Mouse (Mus musculus): ENCODE results near the gene Epha2.

Epha2 gene

DNA sequence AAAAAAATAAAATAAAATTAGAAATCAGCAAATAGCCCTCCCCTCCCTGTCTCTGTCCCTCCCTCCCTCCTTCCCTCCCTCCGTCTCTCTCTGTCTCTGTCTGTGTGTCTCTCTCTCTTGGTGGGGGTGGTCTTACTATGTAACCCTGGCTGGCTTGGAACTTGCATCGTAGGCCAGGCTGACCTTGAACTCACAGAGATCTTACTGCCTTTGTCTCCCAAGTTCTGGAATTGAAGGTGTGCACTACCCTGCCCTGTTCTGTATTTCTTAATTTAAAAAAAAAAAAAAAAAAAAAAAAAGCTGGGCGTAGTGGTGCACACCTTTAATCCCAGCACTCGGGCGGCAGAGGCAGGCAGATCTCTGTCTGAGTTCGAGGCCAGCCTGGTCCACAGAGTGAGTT is 21.3 kb upstream of the Epha2 start:
- DNase-seq (ENCODE audit: low spot score in 2 of 2), result no peak

DNA sequence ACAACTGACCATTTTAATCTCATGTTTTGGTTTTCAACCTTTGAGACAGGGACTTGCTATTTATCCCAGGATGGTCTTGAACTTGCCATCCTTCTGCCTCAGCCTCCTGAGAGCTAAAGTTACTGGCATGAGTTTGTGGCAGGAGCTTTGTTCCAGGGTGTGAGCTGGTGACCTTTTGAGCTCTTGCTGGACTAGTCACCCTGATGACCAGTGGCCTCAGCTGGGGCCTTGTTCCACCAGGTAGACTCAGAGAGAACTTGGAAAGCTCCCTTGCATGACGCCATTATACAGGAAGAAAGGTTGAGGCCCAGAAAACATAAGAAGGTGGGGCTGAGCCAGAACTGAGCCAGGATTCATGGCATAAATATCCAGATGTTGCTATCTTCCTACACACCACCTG is 20.6 kb upstream of the Epha2 start:
- no peak for DNase-seq (ENCODE audit: low spot score in 2 of 2)

DNA sequence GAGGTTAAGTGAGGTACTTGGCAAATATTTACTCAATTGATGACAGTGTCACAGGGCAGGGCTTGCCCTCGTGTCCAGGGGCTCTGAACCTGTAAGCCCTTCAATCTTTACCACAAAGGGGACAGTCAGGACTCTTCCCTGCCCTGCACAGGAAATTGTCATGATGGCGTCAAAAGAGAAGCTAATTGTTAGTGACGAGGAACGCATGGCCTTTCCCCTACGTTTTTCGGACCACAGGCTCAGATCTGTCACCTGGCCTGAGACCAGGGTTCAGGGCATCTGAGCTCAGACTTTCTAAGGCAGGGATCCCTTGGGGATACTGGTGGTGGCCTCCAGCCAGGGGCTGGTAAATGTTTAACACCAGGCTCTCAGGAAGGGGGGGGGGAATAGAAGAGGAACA is 19.9 kb upstream of the Epha2 start:
- DNase-seq (ENCODE audit: low spot score in 2 of 2), result no peak

DNA sequence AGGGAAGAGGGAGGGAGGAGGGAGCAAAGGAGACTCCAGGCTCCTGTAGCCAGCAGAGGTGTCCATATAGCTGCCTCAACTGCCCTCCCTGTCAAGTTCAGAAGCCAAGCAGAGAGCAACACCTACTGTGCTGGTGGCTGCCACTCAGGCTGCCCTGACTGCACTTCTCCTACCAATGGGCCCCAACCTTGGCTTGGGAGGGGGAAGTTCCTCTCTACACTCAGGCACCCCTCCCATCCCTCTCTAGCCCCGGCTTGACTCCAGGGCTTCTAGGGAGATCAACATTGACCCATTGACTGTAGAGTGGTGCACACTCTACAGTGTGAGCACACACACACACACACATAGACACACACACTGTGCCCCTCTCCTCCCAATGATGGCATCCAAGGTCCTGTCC is 19.5 kb upstream of the Epha2 start:
- no peak for DNase-seq (ENCODE audit: low spot score in 2 of 2)

DNA sequence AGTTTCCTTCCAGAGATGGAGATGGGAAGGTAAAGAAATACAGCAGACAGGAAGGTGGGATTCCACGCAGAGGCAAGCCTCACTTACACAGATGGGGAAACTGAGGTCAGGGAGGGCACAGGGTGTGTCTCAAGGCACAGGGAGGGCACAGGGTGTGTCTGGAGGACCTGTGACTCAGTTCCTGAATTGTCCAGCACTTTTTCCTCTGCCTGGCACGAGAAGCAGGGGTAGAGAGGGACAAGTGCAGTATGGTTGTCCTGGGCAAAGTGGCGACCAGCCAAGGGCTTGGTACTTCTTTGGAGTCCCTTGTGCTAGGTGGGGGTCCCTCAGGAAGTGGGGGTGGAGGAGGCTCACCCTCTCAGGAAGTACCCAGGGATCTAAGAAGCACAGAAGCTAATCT is 19.0 kb upstream of the Epha2 start:
- no peak for DNase-seq (ENCODE audit: low spot score in 2 of 2)

DNA sequence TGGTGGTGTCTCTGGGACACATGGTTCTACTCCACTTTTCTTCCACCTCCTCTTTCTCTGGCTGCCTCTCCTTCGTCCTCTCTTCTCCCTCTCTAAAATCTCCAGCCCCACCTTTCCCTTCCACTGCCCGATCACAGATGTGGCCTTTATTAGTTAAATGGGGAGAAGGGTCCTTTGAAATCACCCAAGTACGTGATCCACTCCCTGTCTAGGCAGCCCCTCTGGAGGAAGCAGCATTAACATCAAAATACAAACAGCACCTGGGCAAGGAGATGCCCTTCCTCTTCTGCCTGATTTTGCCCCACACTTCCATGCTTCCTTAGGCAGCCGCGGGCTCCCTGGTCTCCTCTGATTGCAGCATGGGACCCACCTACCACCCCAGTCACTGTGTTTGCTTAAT is 18.4 kb upstream of the Epha2 start:
- DNase-seq (ENCODE audit: low spot score in 2 of 2), result no peak

DNA sequence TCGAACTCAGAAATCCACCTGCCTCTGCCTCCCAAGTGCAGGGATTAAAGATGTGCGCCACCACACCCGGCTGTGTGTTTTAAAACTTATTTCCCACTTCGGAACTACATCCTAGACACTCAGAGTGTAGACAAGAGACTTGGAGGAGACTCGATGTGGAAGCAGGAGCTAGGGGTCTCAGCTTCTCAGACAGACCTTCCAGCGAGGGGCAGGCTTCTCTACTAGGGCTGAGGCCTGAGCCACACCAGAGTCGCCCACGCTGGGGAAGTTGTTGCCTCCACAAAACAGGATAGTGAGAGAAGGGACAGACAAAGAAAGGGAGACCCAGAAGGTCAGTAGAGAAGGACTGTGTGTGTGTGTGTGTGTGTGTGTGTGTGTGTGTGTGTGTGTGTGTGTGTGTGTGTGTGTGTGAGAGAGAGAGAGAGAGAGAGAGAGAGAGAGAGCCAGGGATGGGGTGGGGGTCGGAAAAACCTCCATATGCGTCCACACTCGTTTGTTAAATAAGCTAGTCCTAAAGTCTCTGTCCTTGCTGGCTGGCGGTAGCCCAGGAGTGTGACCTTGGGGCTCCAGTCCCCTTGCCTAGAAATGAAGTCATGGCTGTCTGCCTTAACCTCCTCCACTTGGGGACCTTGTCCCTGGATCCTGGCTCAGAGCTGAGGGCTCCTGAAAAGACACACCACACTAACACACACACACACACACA is 17.7 kb upstream of the Epha2 start:
- DNase-seq (ENCODE audit: low spot score in 2 of 2), result no peak

DNA sequence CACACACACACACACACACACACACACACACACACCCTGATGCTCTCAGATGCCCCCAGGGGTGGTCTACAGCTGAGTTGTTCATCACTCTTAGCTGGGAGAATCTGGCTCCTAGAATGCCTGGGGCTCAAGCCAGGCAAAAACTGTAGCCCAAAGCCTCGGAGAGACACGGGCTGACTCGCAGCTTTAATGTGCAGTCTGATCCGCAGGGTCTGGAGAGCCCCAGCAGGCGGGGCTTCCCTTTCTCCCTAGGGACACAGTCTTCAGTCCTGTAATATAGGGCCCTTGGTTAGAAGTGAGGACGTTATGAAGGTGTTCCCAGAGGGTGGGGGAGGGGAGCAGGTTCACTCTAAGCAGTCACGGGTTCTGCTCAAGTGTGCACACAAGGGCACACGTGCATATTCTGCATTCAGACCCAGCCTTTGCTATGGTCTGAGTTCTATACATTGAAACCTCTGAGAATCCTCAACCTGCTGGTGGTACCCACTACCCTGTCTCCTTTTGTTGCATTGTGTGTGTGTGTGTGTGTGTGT is 17.1 kb upstream of the Epha2 start:
- DNase-seq (ENCODE audit: low spot score in 2 of 2), result no peak

DNA sequence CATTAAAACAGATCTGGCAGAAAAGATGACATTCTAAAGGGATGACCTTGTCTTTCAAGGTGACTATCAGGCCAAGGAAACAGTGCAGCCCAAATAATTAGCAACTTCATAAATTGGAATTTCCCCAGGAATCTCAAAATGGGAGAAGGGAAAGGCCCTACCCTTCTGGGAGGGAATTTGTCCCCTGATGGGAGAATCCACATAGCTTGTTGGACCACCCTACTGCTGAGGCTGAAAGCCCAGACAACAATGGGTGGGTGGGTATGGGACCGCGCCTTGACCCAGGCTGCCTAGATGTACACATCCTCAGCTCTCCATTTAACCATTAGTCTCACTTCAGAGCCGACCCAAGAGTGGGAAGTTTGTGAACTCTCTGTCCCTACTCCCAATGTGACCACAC is 16.6 kb upstream of the Epha2 start:
- DNase-seq (ENCODE audit: low spot score in 2 of 2), result no peak

DNA sequence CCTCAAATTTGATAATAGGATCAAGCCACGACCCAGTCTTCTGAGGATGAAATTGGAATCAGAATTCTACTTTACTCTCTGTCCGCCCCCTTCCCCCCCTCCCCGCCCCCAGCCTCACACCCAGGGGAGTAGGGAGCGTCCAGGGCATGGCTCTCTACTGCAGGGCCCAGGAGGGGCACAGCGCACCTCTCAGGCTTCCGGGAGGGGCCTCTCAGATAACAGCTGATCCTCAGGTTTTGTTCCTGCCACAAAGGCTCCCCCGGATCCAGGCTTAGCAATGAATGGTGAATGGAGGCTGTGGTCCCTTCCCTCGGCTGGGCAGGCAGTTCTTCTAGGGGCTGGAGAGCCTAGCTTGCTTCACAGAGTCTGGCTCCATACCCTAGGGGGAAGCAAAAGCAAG is 15.9 kb upstream of the Epha2 start:
- no peak for DNase-seq (ENCODE audit: low spot score in 2 of 2)

DNA sequence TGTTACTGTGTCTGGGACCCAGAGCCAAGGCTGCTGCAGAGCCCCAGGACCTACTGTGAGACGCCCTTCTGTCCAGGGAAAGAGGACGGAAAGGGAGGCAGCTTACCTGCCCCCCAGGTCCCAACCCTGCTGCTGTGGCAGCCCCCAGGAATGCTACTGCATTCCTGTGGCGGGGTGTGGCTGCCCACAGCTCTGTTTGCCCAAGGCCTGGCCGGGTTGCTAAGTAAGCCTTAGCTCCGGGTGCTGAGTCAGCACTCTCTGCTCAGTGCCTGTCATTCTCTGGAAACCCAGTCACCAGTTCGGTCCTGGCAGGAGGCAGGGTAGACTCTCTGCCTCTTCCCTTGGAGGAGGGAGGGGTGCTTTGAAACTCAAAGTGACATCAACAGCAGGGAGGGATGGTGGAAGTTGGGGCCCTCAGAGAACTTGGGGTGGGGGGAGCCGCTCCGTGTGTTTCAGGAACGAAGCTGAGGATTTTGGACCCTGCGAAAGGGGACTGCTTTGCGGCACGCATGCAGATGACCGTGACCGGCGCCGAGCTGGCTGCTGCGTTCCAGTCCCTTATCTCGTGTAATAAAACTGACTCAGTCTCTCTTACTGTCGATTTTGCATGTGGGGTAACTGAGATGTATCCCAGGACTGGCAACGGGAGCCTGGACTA is 14.1 kb upstream of the Epha2 start:
- no peak for DNase-seq (ENCODE audit: low spot score in 2 of 2)

DNA sequence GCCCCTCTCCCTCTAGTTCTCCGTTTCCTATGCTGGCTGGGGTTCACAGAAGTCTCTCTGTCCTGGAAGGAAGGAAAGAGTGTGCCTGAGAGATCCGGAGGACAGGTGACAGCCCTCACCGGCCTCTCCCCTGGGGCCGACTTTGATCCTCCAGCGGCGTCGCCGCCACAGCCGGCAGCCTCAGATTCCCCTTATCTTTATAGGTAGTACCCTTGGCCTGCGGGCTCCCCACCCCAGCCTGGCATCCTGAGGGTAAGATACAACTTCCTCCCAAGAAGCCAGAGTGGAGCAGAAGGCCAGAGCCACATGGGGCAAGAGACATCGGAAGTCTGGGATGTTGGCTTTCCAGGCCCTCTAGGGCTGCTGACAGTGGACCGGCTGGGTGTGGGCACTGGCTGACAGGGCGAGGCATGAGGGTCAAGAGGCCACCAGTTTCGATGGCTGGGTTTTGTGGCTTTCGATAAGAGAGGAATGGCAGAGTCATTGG is 13.5 kb upstream of the Epha2 start:
- DNase-seq (ENCODE audit: low spot score in 2 of 2), result no peak

DNA sequence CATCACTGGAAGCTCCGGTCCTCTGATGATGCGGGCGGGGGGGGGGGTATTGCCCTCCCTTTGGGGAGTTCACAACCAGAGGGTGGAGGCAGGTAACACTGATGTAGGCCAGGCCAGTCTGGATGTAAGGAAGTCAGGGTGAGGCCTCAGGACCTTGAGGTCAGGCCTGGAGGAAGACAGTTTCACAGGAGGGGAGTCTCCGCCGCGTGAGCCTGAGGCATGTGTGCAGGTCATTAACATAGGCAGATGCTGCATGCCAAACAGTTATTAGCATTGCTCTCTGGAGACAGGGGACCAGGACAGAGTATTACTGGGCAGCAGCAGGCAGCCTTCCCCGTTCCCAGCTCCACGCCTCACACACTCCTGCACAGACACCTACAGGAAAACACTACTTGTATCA is 12.9 kb upstream of the Epha2 start:
- DNase-seq (ENCODE audit: low spot score in 2 of 2), result no peak

DNA sequence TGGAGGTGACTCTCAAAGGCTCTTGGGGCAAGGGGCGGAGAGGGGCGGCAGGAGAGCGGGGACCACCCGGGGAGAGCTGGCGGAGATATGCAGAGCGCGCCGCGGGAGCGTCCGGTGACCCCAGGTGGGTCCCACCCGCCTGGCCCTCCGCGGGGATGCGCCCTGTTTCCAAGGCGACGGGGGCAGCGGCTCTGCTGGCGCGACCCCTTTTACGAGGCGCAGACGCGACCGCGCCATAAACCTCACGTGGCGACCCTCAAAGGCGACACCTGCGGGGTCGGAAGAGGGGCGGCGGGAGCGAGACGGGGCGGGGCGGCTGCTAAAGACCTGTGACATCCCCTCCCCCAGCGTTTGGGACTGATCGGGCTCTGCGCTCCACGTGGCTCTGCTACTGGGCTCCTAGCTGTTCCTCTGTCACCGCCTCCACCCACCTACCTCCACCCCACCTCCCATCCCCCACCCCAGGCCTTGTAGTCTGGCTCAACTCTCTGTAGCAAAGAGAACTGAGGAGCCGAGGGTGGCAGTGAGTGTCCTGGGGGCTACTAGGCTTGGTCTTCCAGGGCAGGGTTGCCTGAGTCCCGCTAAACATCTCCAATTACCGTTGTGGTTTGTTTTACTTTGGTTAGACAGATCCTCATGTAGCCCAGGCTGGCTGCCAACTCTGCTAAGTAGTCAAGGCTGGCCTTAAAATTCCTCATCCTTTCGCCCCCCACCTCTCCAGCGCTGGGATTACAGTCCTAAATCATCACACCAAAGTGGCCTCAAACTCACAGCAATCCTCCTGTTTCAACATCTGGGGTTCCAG is 9.3 kb upstream of the Epha2 start:
- DNase-seq (ENCODE audit: low spot score in 2 of 2), result no peak

DNA sequence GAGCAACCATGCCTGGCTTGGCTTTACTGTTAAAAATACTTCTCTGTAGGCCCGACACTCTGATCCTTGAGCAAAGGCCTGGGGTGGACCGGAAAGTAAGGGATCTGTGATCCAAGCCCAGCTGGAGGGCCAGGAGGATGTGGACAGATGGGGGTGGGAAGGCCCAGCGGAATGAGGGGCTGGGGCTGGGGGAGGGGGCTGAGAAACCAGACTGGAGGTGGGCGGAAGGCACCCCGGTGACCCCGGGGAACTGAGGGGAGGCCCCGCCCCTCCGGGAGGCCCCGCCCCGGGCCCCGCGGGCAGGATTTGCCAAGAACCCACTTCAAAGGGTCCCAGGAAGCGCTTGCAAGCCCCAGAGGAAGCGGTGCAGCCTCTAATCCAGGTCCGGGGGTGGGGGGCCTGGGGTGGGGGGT is 5.3 kb upstream of the Epha2 start:
- DNase-seq (ENCODE audit: low spot score in 2 of 2), result no peak

DNA sequence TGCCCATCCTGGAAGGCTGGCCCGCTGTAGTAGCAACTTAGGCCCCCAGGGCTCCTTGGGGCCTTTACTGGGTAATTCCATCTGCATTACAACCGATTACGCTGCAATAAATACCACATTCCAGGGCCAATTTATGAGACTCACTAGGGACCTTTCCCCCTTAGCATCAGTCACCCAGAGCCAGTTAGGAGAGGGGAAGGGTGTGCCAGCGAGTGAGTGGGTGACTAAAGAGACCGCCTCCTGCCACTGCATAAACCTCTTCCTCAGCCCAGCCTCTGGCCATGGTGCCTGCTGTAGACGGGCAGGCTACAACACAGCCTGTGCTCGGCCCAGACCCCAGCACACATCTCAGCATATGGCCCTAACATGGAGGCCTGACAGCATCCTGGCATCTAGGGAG is 3.1 kb upstream of the Epha2 start:
- no peak for DNase-seq (ENCODE audit: low spot score in 2 of 2)

DNA sequence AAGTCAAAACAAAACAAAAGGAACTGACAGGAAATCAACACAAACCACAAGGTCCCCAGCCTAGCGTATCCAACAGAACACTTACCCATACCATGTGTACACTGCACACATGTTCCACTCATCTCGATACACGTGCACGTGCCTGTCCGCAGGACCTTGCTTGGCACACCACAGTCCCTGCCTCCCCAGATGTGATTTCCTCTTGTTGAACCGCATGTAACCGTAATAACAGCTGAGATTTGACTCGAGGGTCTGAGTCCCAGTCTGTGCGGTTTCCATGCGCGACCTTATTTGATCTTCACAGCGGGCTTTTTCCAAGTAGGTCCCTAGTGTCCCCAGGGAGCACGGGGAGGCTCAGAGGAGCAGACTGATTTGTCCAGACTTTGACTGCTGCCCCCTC is 1.7 kb upstream of the Epha2 start:
- no peak for DNase-seq (ENCODE audit: low spot score in 2 of 2)

DNA sequence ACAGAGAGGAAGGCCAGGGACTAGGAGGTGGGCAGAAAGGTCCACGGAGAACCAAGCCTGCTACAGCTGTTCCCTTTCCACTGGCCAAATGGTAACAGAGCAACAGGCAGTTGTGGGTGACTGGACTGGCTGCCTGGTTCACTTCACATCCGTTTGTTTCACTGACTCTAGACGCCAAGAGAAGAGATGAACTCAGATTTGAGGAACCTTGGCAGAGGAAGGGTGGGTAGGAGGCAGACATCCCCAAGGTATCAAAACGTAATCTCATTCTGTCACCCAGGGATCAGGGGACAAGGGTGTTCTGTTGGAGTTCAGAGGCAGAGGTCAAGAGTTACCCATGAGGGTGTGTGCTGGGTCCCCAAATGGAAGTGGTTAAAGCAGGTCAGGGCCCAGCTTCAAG is 844 bp upstream of the Epha2 start:
- DNase-seq (ENCODE audit: low spot score in 2 of 2), result no peak

DNA sequence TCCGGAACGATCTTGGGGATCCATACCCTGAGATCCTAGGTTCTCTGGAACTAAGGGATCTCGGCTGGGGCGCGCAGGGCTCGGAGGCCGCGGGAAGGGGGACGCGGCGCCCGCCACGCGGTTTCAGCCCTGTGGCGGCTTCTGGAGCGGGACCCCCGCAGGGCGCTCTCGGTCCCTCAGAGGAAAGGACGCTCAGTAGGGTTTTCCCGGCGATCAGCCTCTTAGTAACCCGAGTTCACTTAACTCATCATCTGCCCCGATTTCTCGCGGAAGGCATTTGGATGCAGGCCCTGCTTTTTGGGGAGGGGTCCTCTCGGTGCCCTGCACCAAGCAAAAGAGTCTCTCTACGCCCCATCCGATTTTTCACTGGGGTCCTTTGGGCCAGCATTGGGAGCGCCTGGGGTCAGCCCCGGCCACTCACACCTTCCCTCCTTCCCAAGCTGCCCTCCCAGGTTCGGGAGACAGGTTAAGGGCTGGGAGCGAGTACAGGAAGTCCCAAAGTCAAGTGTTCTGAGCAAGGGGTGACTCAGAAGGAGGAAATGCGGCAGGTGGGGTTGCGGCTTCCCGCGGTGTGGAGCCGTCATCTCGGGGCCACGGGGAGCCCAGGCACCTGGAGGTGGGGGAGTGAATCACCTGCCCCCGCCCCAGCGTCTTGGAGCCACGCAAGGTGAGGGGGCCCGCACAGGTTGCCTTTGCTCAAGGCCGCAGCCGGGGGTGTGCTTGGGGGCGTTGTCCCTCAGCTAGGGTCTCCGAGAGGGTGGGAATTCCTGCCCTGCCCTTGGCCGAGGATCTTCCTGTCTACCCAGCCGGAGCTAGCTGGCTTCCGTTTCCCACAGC is 769 bp downstream of the Epha2 start:
- DNase-seq (ENCODE audit: low spot score in 2 of 2), result peak in 1 of 2 experiments; percentile 13

DNA sequence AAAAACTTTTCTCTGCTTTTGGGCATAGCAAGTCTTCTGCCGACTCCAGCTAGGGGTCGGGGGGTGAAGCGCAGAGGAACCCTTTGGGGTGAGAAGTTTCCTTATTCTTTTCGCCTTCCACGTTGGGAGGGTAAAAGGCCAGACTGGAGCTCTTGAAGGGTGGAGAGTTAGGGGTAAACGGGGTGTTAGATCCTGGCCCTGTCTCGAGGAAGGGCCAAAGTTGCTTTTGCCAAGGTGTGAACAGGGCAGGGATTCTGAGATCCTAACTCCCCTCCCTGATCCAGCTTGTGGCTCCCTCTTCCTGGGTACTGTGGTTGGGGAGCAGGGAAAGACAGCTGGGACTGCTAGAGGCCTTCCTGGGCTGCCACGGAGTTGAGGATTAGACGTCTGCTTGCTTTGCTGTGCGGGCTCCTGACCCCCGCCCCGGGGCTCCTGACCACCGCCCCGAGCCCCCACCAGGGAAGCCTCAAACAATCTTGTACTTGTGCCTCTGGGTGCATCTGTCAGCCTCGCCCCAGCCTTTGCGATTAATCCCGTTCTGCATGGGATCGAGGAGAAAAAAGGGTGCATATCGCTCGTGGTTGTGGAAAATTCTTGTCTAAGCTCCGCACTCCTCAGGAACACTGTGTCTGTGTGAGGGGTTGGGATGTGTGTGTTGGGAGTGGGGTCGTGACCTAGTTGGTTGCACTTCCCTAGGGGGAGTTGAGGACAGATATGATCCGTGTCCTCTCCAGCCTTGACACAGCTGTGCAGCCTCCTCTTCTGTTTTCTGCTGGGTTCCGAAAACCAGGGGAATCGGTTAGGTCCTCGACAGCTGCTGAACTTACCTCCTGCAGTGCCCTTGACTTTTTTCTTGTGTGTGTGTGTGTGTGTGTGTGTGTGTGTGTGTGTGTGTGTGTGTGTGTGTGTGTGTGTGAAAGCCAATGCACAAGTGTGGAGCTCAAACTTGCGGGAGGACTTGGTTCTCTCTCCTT is 1.7 kb downstream of the Epha2 start:
- DNase-seq (ENCODE audit: low spot score in 2 of 2), result no peak
